Mouse (Mus musculus) skeletal muscle tissue, adult 2 months (tissue): ENCODE results near the gene Tcf7l1.

Source experiments
- DNase-seq: peaks from one replicate; pipeline ENCODE4 v3.0.0-alpha.2; 2012; ENCODE audit warnings: low read depth, low spot score

Tcf7l1 gene

DNA sequence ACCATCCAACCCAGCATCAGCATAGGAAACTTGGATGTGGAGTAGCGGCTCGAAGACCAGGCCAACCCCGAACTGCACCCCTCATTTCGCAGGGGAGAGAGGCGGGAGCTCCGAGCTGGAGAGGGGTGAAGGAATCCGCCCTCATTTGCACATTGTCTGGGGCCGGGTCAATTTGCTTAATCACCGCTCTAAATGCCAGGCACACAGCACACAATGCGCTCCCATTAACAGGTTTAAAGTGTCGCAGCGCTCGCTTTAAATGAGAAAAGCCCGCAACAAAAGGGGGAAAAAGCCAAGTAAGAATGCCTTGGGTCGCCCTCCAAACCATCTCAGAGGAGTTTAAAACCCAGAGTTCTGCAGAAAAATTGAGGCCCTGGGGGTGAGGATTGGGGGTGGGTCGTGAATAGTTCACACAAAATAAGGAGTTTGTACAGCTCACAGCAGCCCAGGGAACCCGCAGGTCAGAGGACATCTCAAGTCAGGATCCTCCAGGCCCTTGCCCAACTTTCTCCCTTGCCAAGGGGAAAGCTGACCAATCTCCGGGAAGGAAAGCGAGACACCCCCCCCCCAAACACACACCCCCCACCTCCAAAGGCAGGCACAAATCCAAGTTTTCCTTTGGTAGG, 1.6 kb downstream of the Tcf7l1 start:
- no peak for DNase-seq

DNA sequence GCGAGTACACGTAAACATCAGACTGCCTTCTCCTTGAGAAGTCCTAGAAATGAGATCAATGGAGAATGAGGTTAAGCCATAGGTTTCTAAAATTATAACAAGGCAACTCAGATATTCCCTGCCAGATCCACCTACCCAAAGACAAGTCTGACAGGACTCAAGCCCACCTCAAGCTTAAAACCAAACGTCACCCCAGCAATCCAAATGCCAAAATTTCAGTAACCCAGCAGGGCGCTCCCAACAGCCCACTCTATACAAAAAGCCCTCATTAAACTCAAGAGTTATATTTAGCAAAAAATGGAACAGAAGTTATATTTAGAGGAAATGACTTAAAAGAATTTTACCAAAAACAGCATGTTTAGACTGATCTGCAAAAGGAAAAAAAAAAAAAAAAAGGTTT, 5.3 kb downstream of the Tcf7l1 start:
- DNase-seq: no peak

DNA sequence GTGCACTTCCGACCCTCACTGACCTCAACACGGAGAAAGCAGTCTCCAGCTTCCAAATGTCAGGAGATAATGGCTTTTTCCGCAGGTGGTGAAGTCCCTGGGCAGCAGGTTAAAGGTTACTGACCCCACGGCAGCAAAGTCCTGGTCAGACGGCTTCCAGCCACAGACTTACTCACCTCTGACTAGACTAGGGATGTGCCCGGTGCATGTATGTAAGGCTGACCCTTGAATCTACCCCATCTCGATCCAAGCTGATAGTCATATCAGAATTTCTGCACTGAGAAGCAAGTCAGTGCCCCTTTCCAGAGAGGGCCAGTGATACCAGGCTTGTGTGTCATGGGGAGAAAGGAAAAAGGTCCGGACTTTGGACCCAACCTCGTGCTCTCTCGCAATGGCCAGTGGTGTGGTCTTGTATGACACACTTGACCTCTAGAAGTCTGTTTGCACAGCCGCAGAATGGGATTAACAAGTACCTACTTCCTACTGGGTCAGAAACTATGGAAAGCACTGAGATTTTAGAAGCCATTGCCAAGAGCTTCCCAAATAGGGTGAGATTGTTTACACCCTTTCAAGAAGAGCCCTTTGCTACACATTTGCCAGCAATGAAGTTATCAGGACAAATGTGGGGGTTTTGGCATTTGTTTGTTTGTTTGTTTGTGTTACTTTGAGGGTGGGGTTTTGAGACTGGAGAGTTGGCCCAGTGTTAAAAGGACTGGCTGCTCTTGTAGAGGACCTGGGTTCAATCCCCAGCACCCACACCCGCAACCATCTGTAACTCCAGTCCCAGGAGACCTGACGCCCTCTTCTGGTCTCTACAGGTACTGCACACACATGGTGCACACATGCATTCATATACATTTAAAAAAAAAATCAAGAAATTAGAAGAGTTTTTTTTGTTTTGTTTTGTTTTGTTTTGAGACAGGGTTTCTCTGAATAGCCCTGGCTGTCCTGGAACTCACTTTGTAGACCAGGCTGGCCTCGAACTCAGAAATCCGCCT, 10.0 kb downstream of the Tcf7l1 start:
- no peak for DNase-seq

DNA sequence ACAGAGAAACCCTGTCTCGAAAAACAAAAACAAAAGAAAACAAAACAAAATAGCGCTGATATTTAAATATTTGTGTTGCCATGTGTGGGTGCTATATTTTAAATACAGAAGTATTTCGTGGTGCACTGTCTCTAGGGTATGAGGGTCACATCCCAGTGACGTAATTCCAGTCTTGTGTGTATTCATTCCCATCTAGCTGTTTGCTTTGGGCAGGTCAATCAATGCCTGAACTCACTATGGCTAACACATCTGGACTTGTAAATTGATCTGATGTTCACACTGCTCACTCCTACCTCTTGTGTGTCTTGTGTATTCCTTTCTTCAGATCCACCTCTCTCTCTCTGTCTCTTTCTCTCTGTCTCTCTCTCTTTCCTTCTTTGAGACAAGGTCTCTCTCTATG, 11.8 kb downstream of the Tcf7l1 start:
- DNase-seq: no peak

DNA sequence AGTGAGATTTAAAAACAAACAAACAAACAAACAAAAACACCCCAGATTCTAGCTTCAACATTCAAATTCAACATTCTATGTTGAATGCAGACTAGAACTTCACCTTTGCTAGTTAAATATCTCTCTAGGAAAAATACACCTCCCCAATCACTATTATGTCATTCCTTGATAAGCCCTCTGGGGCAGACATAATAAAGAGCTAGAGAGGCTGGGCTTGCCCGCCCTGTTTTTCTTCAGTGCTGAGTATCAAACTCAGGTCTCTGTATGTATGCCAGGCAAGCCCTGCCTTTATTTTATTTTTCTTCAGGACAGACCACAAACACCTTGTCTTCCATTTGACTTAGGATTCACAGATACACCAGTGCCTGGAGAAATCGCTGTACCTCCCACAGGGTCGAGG, 14.8 kb downstream of the Tcf7l1 start:
- DNase-seq: no peak

DNA sequence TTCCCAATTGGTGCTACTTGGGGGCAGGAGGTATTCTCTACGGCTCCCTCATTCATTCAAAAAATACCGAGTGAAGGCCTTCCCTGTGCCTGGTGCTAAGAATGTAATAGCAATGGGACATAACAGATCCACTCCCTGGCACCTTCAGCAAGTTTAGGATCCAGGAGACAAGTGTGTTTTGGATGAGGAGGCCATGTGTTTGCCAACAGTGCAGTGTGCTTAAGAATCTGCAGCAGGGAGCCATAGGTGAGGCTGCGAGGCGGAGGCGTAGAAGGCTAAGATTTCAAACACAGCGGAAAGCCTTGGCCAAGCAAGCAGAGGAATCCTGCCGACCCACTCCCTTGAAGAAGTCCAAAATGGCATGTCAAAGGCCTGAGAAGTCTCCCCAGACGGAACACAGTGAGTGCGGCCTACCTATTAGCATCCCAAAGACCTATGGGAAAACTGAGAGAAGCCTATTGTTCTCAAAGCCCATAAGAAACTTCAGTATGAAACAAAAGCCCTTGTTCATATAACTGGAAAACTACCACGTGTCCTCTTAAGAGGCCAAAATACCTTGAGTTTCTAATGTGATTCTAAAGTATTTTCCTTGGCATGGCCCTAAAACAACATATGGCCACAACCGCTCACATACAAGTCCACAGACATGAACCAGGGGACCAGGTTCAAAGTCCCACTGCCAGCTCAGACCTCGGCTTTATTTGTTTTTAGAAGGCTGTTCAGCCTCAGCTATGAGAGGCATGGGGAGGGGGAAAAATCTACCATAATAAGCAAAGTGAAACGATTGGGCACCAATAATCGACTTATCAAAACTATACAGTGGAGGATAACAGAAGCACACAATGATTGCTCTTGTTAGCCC, 18.9 kb downstream of the Tcf7l1 start:
- DNase-seq: no peak

DNA sequence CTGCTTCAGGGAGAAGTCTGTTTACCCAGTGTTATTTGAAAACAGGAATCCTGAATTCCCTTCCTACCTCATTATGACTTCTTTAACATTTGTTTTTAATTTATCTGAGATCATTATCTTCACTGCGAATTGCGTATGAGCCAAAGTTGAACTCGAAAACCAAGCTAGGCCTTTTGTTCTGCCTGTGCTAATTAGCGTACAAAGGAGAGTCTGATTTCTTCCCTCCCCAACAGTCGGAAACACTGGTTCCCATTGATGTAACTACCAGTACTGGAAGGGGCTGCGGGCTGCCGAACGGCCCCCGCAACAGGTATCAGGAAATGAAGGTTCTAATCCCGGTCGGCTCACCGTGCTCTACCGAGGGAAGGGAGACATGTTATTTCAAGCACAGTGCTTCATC, 19.7 kb downstream of the Tcf7l1 start:
- no peak for DNase-seq

DNA sequence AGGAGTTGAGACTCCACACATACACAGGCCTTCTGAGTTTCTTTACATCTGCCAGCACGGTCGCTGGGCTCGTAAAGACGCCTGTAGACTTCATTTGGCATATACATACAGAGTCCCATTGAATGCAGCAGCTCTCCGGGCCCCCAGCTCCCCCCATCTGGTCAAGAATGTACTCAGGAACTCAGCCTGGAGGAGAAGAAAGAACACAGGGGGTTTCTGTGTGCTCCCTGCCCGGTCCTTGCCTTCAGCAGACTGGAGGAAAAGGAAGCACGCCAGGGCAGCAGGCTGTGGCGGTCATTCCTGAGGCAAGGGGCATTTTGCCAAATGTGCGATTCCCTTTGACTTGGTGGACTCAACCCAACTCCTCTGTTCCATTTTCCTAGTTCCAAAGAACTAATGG, 20.2 kb downstream of the Tcf7l1 start:
- DNase-seq: peak; percentile 57

DNA sequence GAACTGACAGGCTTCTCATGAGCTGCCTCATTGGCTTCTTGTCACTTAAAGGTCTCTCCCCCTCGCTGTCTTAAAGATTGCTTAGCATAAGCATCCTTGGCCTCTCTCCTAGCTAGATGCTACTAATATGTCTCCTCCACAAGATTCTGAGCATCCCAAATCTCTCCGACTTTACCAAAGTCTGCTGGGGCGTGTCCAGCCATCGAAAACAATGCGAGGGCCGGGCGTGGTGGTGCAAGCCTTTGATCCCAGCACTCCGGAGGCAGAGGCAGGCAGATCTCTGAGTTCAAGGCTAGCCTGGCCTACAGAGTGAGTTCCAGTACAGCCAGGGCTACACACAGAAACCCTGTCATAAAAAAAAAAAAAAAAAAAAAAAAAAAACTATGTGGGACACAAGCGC, 21.0 kb downstream of the Tcf7l1 start:
- DNase-seq: no peak

DNA sequence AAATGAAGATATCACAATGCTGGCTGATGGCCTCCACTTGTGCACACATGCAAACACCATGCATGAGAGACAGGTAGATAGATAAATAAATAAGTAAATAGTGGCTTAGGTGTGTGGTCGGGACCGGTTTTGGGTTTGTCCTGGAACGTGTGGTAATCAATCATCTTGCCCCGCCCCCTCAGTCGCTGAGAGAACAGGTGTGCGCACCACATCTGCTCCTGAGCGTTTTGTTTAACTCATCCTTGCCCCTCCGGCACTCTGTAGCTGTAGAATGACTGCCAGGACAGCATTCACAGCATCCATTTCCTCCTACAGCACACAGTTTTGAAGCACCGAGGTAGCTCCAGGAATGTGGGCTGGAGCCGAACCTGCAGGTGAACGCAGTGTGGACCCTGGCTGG, 25.4 kb downstream of the Tcf7l1 start:
- DNase-seq: no peak

DNA sequence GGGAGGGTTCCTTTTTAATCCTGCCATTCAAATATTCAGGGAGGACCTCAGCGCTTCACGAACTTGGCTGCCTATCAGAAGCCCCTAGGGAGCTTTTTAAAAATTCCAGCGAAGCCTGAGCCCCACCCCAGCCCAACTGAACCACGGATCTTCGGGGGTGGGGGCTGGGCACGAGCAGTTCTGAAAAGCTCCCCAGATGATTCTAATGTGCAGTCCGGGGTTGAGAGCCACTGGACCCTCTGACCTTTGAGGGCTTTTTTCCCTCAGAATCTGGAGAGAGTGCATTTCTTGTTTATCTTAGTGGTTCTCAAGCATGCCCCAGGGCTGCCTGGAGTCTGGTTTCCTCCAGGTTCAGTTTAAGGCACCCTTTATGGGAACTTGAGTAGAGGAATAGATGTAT, 27.4 kb downstream of the Tcf7l1 start:
- no peak for DNase-seq

DNA sequence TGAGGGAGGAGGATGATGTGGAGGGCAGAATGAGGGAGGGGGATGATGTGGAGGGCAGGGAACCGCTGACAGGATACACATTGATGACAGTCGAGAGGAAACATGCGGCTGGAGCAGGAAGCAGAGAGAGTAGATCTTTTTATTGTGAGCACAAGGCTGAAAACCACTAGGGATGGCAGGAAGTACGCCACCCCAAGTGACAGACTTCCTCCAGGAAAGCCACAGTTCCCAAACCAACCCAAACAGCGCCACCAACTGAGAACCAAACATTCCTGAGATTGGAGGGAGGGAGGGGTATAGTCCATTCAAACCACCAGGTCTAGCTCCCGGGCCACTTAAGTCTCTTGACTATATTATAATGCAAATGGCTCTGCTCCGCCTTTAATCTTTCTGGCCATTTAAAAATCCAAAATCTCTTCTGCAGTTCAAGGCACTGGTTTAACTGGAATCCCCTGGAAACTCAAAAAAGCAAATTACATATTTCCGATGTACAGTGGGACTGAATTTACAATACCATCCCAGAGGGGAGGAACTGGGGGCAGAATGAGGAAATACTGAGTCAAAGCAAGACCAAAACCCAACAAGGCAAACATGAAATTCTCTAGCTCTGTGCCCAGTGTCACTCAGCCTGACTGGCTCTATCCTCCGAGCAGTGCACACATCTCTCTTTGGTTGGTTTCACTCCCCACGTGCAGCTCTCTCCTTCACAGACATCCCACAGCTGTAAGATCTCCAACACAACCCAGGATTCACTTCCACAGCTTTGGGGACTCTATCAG, 30.6 kb downstream of the Tcf7l1 start:
- no peak for DNase-seq

DNA sequence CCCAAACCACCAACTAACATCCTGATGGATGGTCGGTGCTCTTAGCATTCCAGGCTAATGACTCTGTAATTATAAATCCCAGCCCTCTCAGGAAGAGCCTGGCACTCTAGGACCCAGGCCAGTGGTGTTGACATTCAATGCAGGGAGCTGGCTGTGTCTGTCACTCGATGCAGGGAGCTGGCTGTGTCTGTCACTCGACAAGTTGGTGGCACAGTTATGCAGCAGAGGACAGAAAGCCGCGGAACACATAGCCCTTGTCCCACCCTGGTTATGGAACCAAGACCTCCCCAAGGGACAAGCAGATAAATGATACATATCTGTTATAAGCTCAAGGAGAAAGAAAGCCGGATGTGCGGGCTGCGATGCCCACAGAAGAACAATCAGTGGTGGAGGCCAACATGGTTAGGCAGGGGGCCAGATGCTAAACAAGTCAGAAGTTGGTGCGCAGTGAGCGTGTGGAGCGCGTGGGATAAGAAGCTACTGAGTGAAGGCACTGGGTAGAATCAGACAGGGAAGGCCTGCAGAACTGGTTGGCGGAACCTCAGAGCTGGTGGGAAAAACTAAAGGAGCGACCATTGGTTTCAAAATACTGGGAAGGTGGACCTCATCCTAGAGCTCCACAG, 33.7 kb downstream of the Tcf7l1 start:
- no peak for DNase-seq

DNA sequence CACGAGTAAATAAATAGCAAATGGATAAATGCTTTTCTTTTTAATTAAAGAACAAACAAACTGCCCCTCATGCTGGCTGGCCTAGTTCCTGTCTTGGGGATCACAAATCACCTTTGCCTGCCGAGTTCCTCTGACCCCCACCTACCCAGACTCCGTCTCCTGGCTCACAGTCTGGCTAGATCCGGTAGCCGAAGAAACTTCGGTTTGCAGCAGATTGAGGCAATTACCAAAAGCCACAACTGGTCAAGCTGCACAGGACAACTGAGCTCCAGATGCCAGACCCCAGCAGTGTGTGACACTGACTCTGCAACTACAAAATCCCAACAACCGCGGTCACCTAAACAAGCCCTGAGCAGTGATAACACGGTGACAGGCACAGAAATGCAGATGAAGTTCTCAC, 34.8 kb downstream of the Tcf7l1 start:
- no peak for DNase-seq

DNA sequence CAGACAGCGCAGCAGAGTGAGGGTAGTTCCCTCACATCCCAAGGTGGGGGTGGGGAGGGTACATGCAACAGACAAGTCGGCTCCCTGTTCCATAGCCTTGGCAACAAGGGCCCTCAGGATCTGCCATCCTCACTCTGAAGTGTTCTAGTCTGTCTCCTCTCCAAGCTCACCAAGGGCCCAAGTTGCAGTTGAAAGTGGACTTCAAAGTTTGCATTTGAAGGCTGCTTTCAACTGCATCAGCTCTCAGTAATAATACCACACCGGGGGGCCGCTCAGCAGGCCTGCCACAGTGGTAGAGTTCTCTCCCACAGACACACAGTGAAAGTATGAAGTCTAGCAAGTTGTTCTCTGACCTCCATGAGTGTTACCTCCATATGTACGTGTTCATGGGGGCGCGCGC, 35.3 kb downstream of the Tcf7l1 start:
- no peak for DNase-seq

DNA sequence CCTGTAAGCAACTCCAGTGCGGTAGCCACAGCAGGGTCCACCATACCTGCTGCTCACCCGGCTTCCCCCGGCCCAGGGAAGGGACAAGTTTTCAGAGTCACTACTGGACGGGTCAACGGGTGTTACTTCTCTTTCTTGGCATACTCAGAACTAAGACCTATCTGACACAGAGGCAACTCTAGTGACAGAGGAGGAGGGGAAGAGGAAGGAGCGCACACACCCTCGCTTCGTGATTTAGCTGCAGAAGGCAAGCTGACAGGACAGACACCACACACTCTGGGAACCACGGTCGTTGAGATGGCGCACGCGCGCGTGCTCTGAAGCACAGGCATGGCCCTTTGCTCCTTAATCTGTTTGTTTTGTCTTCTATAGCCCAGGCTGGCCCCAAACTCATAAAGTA, 36.2 kb downstream of the Tcf7l1 start:
- DNase-seq: no peak

DNA sequence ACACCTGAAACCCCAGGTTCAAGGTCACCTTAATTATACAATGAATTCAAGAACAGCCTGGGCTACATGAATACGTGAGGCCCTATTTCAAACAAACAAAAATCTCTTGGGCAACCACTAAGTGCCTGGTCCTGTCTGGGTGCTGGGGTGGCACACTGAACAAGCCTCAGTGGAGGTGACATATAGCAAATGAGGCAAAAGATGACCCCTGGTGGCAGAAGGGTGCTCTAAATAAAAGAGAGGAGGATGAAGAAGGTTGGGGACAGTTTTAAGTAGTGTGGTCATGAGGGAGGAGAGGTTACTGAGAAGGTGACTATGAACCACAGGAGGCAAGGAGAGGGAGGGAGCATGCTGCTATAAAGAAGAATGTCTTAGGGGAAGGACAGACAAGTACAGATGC, 37.8 kb downstream of the Tcf7l1 start:
- DNase-seq: no peak

DNA sequence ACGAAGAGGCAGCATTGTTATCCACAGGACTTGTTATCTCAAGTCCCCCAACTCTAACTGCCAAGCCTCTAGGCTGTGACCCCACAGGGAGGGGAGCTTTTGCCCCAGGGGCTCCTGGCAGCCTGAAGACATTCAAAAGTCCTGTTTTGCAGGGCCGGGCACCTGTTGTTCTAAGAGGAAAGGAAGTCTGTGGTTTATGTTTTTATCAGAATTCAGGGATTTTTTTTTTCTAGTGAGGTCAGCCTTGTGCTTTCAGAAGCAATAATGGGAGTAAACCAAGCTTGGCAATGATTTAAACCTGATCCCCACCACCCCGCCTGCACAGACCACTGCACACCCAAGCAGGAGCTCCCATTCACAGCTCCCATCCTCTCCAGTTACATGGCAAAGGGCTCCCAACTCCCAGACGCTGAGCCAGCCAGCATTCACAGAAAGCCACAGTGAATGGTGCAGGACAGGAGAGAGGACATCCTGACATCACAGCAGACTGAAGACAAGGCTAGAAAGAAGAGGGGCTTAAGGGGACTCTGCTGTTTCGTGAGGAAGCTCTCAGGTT, 40.1 kb downstream of the Tcf7l1 start:
- no peak for DNase-seq

DNA sequence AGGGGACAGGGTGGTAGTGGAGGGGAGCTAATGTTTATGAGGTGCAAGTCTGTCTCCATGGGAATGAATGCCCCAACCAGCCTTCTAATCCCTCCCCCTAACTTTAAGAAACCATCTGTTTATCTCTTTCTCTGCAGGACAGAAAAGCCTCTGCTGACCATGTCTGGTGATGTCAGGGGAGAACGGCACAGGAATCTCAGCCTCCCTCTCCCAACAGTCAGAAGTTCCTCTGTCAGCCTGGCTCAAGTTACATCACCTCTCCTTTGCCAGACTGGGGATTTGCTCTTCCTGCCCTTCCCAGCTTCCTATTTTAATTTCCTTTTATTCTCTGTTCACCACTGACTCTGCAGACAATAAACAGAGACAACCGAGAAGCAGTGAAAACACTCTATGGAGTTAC, 40.6 kb downstream of the Tcf7l1 start:
- peak; percentile 33 for DNase-seq

DNA sequence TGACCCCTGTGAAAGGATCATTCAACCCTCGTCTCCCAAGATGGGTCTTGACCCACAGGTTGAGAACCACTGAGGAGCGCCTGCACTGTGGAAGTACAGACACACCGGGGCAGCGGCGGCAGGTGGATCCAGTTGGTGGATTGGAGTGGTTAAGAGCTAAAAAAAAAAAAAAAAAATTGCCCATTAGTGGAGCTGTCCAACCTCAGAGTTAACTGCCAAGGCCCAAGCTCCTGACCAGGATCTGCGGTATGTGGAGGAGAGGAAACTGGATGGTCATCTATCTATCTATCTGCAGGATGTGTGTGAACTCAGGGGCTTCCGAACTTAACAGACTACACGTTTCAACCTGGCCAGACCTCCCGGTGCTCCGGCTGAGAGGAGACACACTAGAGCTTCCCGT, 41.2 kb downstream of the Tcf7l1 start:
- no peak for DNase-seq

DNA sequence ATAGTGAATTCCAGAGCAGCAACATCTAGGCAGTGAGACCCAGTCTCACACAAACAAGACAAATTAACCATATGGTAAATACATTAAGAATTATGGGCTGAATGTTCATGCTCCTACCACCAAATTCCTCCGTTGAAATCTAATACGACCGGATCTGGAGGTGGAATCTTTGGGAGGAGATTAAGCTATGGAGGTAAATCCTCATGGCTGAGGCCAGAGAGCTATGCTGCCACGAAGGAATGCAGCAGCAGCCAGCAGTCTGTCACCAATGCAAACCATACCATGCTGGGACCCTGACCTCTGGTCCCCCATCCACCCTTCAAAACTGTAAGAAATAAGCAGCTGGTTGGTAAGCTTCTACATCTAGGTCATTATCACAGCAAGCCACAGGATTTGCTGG, 41.9 kb downstream of the Tcf7l1 start:
- no peak for DNase-seq
